Mouse (Mus musculus) kidney, embryonic 14.5 days (tissue): ENCODE measurements around the gene Colgalt1. TPM values are rescaled to one million over a fixed set of nuclear protein-coding genes. Genes with fewer than 3 reads are reported as not detected.

Experiments used
- ATAC-seq: fragments of 200-750 bp; cut with Nextera tagmentation; 2 replicates; pipeline ENCODE4 v1.8.0; 2017; ENCODE audit warnings: moderate number of reproducible peaks, mild to moderate bottlenecking, moderate TSS enrichment, moderate library complexity; ENCODE audit not compliant: low FRiP score, low TSS enrichment
- H3K27ac ChIP-seq: fragments of 300-500 bp; sonication (generic); 2 replicates; pipeline ENCODE4 v1.5.1; 2014; ENCODE audit warnings: low read depth, mild to moderate bottlenecking, low read length, moderate library complexity, mixed read lengths
- H3K27me3 ChIP-seq: fragments of 300-500 bp; sonication (generic); 2 replicates; pipeline ENCODE4 v1.6.1; 2014; ENCODE audit warnings: mild to moderate bottlenecking, low read length; ENCODE audit not compliant: control insufficient read depth, insufficient read depth
- H3K36me3 ChIP-seq: fragments of 300-500 bp; sonication (generic); 2 replicates; pipeline ENCODE4 v1.6.1; 2014; ENCODE audit warnings: low read length, mixed read lengths; ENCODE audit not compliant: control insufficient read depth, insufficient read depth
- H3K4me1 ChIP-seq: fragments of 300-500 bp; sonication (generic); 2 replicates; pipeline ENCODE4 v1.6.1; 2014; ENCODE audit warnings: low read length, mixed read lengths; ENCODE audit not compliant: control insufficient read depth, insufficient read depth
- H3K4me2 ChIP-seq: fragments of 300-500 bp; sonication (generic); replicated peaks from 2 replicates; pipeline ENCODE4 v1.6.1; 2014; ENCODE audit warnings: low read depth, mild to moderate bottlenecking, low read length
- H3K4me3 ChIP-seq: fragments of 300-500 bp; sonication (generic); 2 replicates; pipeline ENCODE4 v1.5.1; 2014; ENCODE audit warnings: mild to moderate bottlenecking, low read length
- H3K9ac ChIP-seq: fragments of 300-500 bp; sonication (generic); 2 replicates; pipeline ENCODE4 v1.6.1; 2014; ENCODE audit warnings: low read depth, mild to moderate bottlenecking, low read length, moderate library complexity
- H3K9me3 ChIP-seq: fragments of 300-500 bp; sonication (generic); 2 replicates; pipeline ENCODE4 v1.6.1; 2016; ENCODE audit warnings: low read length; ENCODE audit not compliant: control insufficient read depth
- WGBS: fragments of 180-500 bp; shearing (Covaris S2); extraction: QIAGEN DNeasy Blood & Tissue Kit; methylation state at CpG from one replicate; pipeline ENCODE4 v1.1.7; 2014; 5-methylcytosine and 5-hydroxymethylcytosine counted together
- polyA plus RNA-seq: library from polyadenylated mRNA; unstranded; fragments of >200 nt; fragmentation: Nextera tagmentation; extraction: Ambion mirVana; gene quantifications from 2 replicates; pipeline ENCODE4 v1.2.1, GENCODE M21; 2014

Gene Colgalt1
- polyA plus RNA-seq, 1 experiment from 2014 or later, result 76.8 TPM

DNA sequence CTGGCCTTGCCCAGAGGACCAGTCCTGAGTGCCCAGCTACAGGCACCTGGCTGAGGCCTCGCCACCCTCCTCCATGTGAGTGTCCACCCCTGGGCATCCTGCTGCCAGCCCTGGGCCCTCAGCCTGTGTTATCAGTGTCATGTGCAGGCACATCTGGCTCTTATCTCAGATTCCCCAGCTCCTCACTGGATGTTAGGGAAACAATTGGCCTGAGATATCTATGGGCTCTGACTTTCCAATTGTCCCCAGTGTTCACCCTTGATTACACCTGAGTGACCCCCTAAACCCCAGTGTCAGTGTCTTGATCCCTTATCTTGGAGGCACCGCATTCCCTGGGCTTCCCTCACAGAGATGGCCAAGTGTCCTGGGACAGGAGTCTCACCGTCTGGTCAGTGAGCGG lies 28.5 kb downstream of the Colgalt1 start:
- WGBS, result 90% methylated on average over 4 of the region's 4 CpGs
- ATAC-seq, result no peak
- H3K4me1 ChIP-seq, result no peaks in the 10 kb centered on the region
- H3K27me3 ChIP-seq, result no peaks in the 10 kb centered on the region; the same call in 1 of the 2 replicates
- no peaks in the 10 kb centered on the region for H3K9me3 ChIP-seq
- no peak overlapping the region for H3K9ac ChIP-seq
- H3K4me3 ChIP-seq, result no peak overlapping the region
- no peak overlapping the region for H3K27ac ChIP-seq
- H3K36me3 ChIP-seq, result no peaks in the 10 kb centered on the region
- no peak overlapping the region for H3K4me2 ChIP-seq

DNA sequence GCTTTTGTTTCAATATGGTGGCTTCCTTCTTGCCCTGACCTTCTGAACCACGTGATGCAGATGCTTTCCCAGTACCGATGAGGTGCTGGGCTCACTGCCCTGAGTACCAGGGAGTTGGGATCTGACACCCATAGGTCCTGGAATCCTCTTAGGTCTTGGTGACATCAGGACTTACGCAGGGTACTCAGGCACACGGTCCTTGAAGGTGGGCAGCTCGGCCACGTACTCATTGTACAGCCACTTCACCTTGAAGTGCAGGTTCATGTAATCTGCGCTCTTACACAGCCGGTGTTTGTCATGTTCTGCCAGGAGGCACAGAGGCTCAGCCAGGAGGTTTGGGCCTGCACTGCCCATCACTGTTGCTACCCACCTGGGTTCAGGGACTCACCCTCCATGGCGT lies 34.7 kb downstream of the Colgalt1 start:
- Histone ChIP-seq H3K9me3 (no peaks in the 10 kb centered on the region), H3K4me1 (no peaks in the 10 kb centered on the region), H3K27me3 (no peaks in the 10 kb centered on the region), H3K4me3 (no peak overlapping the region), H3K4me2 (no peak overlapping the region), H3K27ac (no peak overlapping the region), H3K9ac (no peak overlapping the region), H3K36me3 (no peaks in the 10 kb centered on the region)
- ATAC-seq, result no peak
- WGBS, result 83% methylated on average over 9 of the region's 9 CpGs

DNA sequence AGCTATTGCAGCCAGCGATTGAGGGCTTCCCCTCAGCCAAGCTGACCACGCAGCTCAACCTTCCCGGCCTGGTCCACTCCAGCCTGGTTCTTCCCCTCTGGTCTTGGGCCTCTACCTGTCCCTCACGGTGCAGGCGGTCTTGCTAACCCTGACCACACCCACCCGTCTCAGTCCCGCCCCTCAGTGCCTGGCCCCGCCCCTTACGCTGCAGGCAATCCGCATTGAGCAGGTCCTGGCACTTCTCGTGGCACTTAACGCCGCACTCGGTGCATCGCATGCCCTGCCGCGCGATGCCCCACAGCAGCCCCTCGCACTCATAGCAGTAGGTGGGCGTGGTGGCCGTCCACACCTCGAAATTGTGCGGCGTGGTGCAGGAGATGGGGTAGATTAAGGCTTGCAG lies 43.8 kb downstream of the Colgalt1 start:
- Histone ChIP-seq H3K4me1 (peaks cover 8% of the 10 kb centered on the region; the same call in 1 of the 2 replicates), H3K4me2 (peak overlapping the region; percentile 47), H3K9me3 (no peaks in the 10 kb centered on the region), H3K27ac (no peak overlapping the region), H3K4me3 (peak overlapping the region; percentile 13; the same call in 1 of the 2 replicates), H3K9ac (no peak overlapping the region), H3K36me3 (no peaks in the 10 kb centered on the region), H3K27me3 (peaks cover 43% of the 10 kb centered on the region)
- 2% methylated on average over 23 of the region's 24 CpGs for WGBS
- peak; percentile 55; the same call in 1 of the 2 replicates for ATAC-seq

DNA sequence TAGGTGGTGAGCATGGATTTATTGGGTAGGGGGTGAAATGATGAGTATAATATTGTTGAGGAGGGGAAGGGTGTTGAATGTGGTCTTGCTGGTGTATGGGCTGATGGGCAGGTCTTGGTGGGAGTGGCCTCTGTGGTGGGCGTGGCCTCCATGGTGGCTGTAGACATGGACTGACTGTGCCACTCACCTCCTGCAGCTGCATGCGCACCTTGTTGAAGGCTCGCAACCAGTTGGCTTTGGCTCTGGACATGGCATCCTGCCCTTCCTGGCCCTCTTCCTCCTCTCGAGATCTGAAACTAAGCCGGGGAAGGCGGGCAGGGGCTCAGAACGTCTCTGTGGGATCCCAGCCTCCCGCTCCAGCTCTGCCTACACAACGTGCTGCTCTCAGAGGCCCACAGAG lies 47.0 kb downstream of the Colgalt1 start:
- Histone ChIP-seq H3K9ac (no peak overlapping the region), H3K4me2 (no peak overlapping the region), H3K27me3 (peaks cover 57% of the 10 kb centered on the region), H3K4me1 (peaks cover 8% of the 10 kb centered on the region; the same call in 1 of the 2 replicates), H3K4me3 (no peak overlapping the region), H3K27ac (no peak overlapping the region), H3K9me3 (no peaks in the 10 kb centered on the region), H3K36me3 (no peaks in the 10 kb centered on the region)
- WGBS, result 20% methylated on average over 9 of the region's 9 CpGs
- ATAC-seq, result no peak

DNA sequence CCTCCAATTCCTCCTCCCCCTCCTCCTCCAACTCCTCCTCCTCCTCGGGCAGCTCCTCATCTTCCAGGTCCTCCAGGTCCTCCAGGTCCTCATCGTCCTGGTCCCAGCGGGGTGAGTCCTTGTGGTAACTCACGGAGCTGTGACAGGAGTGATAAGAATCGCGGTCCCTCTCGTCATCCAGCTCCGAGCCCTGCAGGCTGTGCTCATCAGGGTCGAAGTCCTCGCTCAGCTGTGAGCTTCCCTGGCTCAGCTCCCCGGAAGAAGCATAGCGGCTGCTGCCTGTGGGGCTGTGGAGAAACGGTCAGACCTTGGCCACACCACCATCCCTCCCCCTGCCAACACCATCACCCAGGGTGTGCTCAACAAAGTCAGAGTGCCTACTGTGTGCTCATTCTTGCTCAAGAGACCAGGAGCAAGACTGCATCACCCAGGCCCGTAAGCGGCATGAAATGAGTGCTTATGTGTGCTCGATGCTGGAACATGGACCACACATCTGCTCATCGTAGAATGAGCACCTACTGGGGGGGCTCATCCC lies 47.8 kb downstream of the Colgalt1 start:
- H3K4me3 ChIP-seq, result no peak overlapping the region
- H3K36me3 ChIP-seq, result no peaks in the 10 kb centered on the region
- no peak overlapping the region for H3K4me2 ChIP-seq
- no peak overlapping the region for H3K27ac ChIP-seq
- H3K4me1 ChIP-seq, result peaks cover 8% of the 10 kb centered on the region; the same call in 1 of the 2 replicates
- ATAC-seq, result no peak
- WGBS, result 31% methylated on average over 17 of the region's 17 CpGs
- no peak overlapping the region for H3K9ac ChIP-seq
- H3K9me3 ChIP-seq, result no peaks in the 10 kb centered on the region
- H3K27me3 ChIP-seq, result peaks cover 59% of the 10 kb centered on the region

DNA sequence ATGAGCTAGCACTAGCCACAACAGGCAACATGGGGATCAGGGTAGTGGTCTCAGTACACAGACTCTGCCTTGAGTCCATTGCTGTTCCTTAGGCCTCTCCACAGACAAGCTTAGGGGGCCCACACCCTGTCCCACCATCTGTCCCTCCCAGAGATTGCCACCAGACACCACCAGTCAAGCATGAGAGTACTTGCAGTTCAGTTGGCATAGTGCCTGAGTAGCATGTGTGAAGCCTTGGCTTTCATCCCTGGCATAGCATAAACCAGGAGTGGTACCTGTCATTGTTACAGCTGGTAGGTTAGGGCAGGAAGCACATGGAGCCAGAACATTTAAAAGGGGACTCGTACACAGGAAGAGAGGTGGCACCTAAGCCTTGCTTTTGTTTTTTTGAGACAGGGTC lies 49.0 kb downstream of the Colgalt1 start:
- Histone ChIP-seq H3K4me3 (no peak overlapping the region), H3K27me3 (peaks cover 55% of the 10 kb centered on the region), H3K4me1 (peaks cover 6% of the 10 kb centered on the region; the same call in 1 of the 2 replicates), H3K4me2 (no peak overlapping the region), H3K9me3 (no peaks in the 10 kb centered on the region), H3K36me3 (no peaks in the 10 kb centered on the region), H3K9ac (no peak overlapping the region), H3K27ac (no peak overlapping the region)
- no peak for ATAC-seq
- WGBS, result 74% methylated on average over 1 of the region's 1 CpGs

DNA sequence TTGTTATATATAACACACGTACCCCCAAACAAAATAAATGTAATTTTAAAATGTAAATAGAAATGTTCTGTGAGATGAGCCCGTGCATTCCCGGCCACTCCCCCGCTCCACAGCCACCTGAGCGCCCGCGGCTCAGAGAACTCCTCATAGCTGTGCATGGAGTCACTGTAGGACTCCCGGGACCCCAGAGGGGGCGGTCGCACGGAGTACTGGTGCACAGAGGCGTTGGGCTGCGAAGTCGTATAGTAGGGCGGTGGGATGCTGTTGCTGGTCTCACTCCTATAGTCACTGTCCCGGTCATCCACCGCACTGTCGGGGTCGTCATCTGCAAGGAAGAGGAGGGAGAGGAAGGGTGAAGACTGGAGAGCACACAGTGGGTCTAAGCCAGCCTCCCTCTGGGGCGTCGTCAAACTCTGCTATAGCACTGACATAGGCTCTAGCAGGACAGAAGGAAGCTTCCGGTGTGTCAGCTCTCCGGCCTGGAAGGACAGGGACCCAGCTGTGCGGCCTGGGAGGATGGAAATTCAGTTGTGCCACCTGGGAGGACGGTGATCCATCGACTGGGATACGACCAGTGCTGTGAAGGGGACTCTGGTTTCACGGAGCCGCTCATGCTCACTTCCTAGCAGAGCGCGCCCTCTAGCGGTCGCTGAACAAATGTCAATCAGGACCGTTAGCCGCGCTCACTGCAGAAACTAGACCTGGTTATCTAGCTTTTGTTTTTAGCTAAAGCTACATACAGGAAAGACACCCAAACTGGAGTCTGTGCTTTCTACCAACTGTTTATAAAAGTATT lies 49.7 kb downstream of the Colgalt1 start:
- Histone ChIP-seq H3K27me3 (peaks cover 47% of the 10 kb centered on the region), H3K9ac (no peak overlapping the region), H3K4me2 (no peak overlapping the region), H3K27ac (no peak overlapping the region), H3K36me3 (no peaks in the 10 kb centered on the region), H3K4me1 (peaks cover 4% of the 10 kb centered on the region; the same call in 1 of the 2 replicates), H3K9me3 (no peaks in the 10 kb centered on the region), H3K4me3 (no peak overlapping the region)
- 7% methylated on average over 36 of the region's 36 CpGs for WGBS
- ATAC-seq, result peak; percentile 65

DNA sequence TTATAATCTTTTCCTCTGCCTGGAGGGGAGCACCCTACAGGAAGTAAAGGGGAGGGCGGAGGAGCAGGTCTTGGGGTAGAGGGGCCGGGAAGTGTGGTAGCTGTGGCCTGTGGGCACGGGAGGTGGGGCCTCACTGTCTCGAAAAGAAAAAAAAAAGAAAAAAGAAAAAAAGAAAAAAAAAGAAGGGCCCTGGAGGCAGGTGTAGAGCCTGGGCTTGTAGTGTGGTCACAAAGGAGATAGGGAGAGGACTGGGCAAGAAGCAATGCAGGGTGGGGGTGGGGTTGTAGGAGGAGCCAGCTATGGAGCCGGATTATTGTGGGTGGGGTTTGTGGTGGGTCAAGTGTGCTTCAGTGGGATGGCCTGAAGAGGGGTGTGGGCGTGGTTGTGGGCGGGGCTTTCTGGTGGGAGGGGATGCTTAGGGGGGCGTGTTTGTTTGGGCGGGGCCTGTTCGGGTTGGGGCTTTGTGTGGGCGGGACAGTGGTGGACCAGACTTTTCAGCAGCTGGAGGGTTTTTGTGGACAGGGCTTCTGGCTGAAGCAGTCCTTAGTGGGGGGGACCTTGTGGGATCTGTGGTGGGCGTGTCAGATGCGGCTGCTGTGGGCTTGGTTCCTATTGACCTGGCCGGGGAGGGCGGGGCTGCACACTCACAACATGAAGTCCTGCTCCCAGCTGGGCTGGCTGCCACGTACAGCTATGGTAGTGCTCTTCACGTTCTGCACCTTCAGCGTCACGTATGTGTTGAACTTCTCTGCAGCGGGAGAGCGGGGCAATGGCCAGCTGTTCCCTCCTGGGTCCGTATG lies 54.7 kb downstream of the Colgalt1 start:
- no peak overlapping the region for H3K9ac ChIP-seq
- peak overlapping the region; percentile 27 for H3K4me2 ChIP-seq
- H3K9me3 ChIP-seq, result no peaks in the 10 kb centered on the region
- peak overlapping the region; percentile 10 for H3K4me3 ChIP-seq
- H3K36me3 ChIP-seq, result no peaks in the 10 kb centered on the region
- no peak overlapping the region for H3K27ac ChIP-seq
- peaks cover 41% of the 10 kb centered on the region for H3K27me3 ChIP-seq
- peaks cover 14% of the 10 kb centered on the region; the same call in 1 of the 2 replicates for H3K4me1 ChIP-seq
- 4% methylated on average over 22 of the region's 22 CpGs for WGBS
- peak; percentile 59 for ATAC-seq
